Mouse (Mus musculus): ENCODE measurements around the gene Ccni.

GRCm38 (mm10) chr5:93245280-93245679, 39.0 kb upstream of the Ccni start:
- no peak for TF ChIP-seq GATA1 (IDR thresholded peaks at IDR 0.05; ENCODE audit: low read length)
- TF ChIP-seq TAL1 (IDR thresholded peaks at IDR 0.05; ENCODE audit: low read length): no peak
